Mouse (Mus musculus) kidney, embryonic 15.5 days (tissue): Measurements from ENCODE around the gene Smoc2. TPM values are rescaled to one million over a fixed set of nuclear protein-coding genes. Genes with fewer than 3 reads are reported as not detected.
A peak's percentile ranks its signal among the peaks of the same experiment; 100 is the strongest.

Experiments
- ATAC-seq: fragments of 200-750 bp; cut with Nextera tagmentation; replicated peaks from 2 replicates; pipeline ENCODE4 v1.8.0; 2017; ENCODE audit warnings: moderate TSS enrichment; ENCODE audit not compliant: low FRiP score
- H3K27ac ChIP-seq: fragments of 300-500 bp; sonication (generic); 2 replicates; pipeline ENCODE4 v1.5.1; 2015; ENCODE audit warnings: mild to moderate bottlenecking, inconsistent platforms
- H3K27me3 ChIP-seq: fragments of 300-500 bp; sonication (generic); 2 replicates; pipeline ENCODE4 v1.6.1; 2015; ENCODE audit warnings: inconsistent platforms
- H3K36me3 ChIP-seq: fragments of 300-500 bp; sonication (generic); 2 replicates; pipeline ENCODE4 v1.6.1; 2015; ENCODE audit warnings: inconsistent platforms
- H3K4me1 ChIP-seq: fragments of 300-500 bp; sonication (generic); 2 replicates; pipeline ENCODE4 v1.6.1; 2015; ENCODE audit warnings: inconsistent platforms
- H3K4me2 ChIP-seq: fragments of 300-500 bp; sonication (generic); 2 replicates; pipeline ENCODE4 v1.6.1; 2015; ENCODE audit warnings: moderate library complexity, mild to moderate bottlenecking, inconsistent platforms
- H3K4me3 ChIP-seq: fragments of 300-500 bp; sonication (generic); replicated peaks from 2 replicates; pipeline ENCODE4 v1.5.1; 2015; ENCODE audit warnings: mild to moderate bottlenecking, inconsistent platforms
- H3K9ac ChIP-seq: fragments of 300-500 bp; sonication (generic); 2 replicates; pipeline ENCODE4 v1.6.1; 2015; ENCODE audit warnings: mild to moderate bottlenecking, inconsistent platforms
- H3K9me3 ChIP-seq: fragments of 300-500 bp; sonication (generic); replicated peaks from 2 replicates; pipeline ENCODE4 v1.6.1; 2016; ENCODE audit warnings: inconsistent platforms
- WGBS: fragments of 180-500 bp; shearing (Covaris S2); methylation state at CpG from one replicate; pipeline ENCODE4 v1.1.7; 2015; ENCODE audit warnings: mixed read lengths; 5-methylcytosine and 5-hydroxymethylcytosine counted together
- polyA plus RNA-seq: library from polyadenylated mRNA; unstranded; fragments of >200 nt; fragmentation: Nextera tagmentation; extraction: Ambion mirVana; gene quantifications from 2 replicates; pipeline ENCODE4 v1.2.1, GENCODE M21; 2015

Smoc2 gene
- 73.9 and 89.7 TPM in 2 replicates for polyA plus RNA-seq

- no peaks in the 10 kb centered on the region for H3K36me3 ChIP-seq
- H3K9me3 ChIP-seq = no peaks in the 10 kb centered on the region
- H3K4me3 ChIP-seq = peak within 1 kb of the TSS; percentile 58
- no peak within 1 kb of the TSS for H3K27ac ChIP-seq
- H3K4me2 ChIP-seq = peak within 1 kb of the TSS; percentile 96
- H3K4me1 ChIP-seq = peaks cover 25% of the 10 kb centered on the region
- H3K27me3 ChIP-seq = peaks cover 95% of the 10 kb centered on the region
- WGBS = under 1% methylated on average over 55 of the region's 61 CpGs
- ATAC-seq = peak; percentile 88
- H3K9ac ChIP-seq = peak within 1 kb of the TSS; percentile 46
Measured at GRCm38 (mm10) chr17:14279177-14279965, at the start of gene Smoc2. TSS of gene Smoc2 (plus strand) at chr17:14279506.

- ATAC-seq = peak; percentile 70
- no peaks in the 10 kb centered on the region for H3K9me3 ChIP-seq
- peaks cover 19% of the 10 kb centered on the region for H3K4me1 ChIP-seq
- H3K36me3 ChIP-seq = no peaks in the 10 kb centered on the region
- H3K4me2 ChIP-seq = 0 out of 2 replicates have a peak overlapping the region, but pooled peaks have one; percentile 1
- H3K27me3 ChIP-seq = peaks cover 55% of the 10 kb centered on the region
- H3K27ac ChIP-seq = peak overlapping the region; percentile 51
- H3K4me3 ChIP-seq = no peak overlapping the region
- WGBS = 12% methylated on average over 13 of the region's 13 CpGs
- no peak overlapping the region for H3K9ac ChIP-seq
Measured at GRCm38 (mm10) chr17:14230698-14231430, 48.4 kb upstream of the Smoc2 start.

- ATAC-seq = peak; percentile 27
- peaks cover 63% of the 10 kb centered on the region for H3K27me3 ChIP-seq
- peak overlapping the region; percentile 68; the same call in 1 of the 2 replicates for H3K27ac ChIP-seq
- no peak overlapping the region for H3K4me3 ChIP-seq
- H3K4me1 ChIP-seq = peaks cover 16% of the 10 kb centered on the region
- H3K9me3 ChIP-seq = no peaks in the 10 kb centered on the region
- 54% methylated on average over 3 of the region's 3 CpGs for WGBS
- H3K36me3 ChIP-seq = no peaks in the 10 kb centered on the region
- no peak overlapping the region for H3K9ac ChIP-seq
- no peak overlapping the region for H3K4me2 ChIP-seq
Measured at GRCm38 (mm10) chr17:14232629-14233028, 46.7 kb upstream of the Smoc2 start.

- ATAC-seq = no peak
- H3K9me3 ChIP-seq = no peaks in the 10 kb centered on the region
- 52% methylated on average over 4 of the region's 4 CpGs for WGBS
- H3K4me3 ChIP-seq = no peak overlapping the region
- no peak overlapping the region for H3K27ac ChIP-seq
- H3K27me3 ChIP-seq = peaks cover 58% of the 10 kb centered on the region
- H3K9ac ChIP-seq = no peak overlapping the region
- H3K36me3 ChIP-seq = no peaks in the 10 kb centered on the region
- no peak overlapping the region for H3K4me2 ChIP-seq
- H3K4me1 ChIP-seq = peaks cover 13% of the 10 kb centered on the region
Measured at GRCm38 (mm10) chr17:14233658-14234057, 45.6 kb upstream of the Smoc2 start.

GRCm38 (mm10) chr17:14234774-14235389 is 44.4 kb upstream of the Smoc2 start:
- no peaks in the 10 kb centered on the region for H3K36me3 ChIP-seq
- H3K27ac ChIP-seq = no peak overlapping the region
- no peak for ATAC-seq

GRCm38 (mm10) chr17:14237134-14237533 is 42.2 kb upstream of the Smoc2 start:
- no peaks in the 10 kb centered on the region for H3K4me1 ChIP-seq
- no peak for ATAC-seq
- WGBS = 40% methylated on average over 6 of the region's 6 CpGs

More at GRCm38 (mm10) chr17:14234774-14235389, 44.4 kb upstream of the Smoc2 start:
- Histone ChIP-seq H3K4me1 (peaks cover 13% of the 10 kb centered on the region), H3K27me3 (peaks cover 62% of the 10 kb centered on the region), H3K4me2 (no peak overlapping the region), H3K9ac (no peak overlapping the region), H3K4me3 (no peak overlapping the region), H3K9me3 (no peaks in the 10 kb centered on the region)
- 44% methylated on average over 12 of the region's 12 CpGs for WGBS

GRCm38 (mm10) chr17:14239960-14240359 is 39.3 kb upstream of the Smoc2 start:
- no peak overlapping the region for H3K4me3 ChIP-seq
- H3K36me3 ChIP-seq = no peaks in the 10 kb centered on the region
- 68% methylated on average over 10 of the region's 10 CpGs for WGBS
- no peaks in the 10 kb centered on the region for H3K9me3 ChIP-seq
- H3K27ac ChIP-seq = no peak overlapping the region
- ATAC-seq = no peak
- no peak overlapping the region for H3K4me2 ChIP-seq
- H3K27me3 ChIP-seq = peaks cover 42% of the 10 kb centered on the region; the same call in 1 of the 2 replicates
- H3K4me1 ChIP-seq = no peaks in the 10 kb centered on the region
- no peak overlapping the region for H3K9ac ChIP-seq

More at GRCm38 (mm10) chr17:14237134-14237533, 42.2 kb upstream of the Smoc2 start:
- Histone ChIP-seq H3K9ac (no peak overlapping the region), H3K27me3 (peaks cover 68% of the 10 kb centered on the region), H3K4me3 (no peak overlapping the region), H3K27ac (no peak overlapping the region), H3K36me3 (no peaks in the 10 kb centered on the region), H3K4me2 (no peak overlapping the region), H3K9me3 (no peaks in the 10 kb centered on the region)

- H3K4me2 ChIP-seq = no peak overlapping the region
- no peak overlapping the region for H3K9ac ChIP-seq
- H3K27ac ChIP-seq = no peak overlapping the region
- no peaks in the 10 kb centered on the region for H3K36me3 ChIP-seq
- WGBS = 89% methylated on average over 8 of the region's 8 CpGs
- ATAC-seq = no peak
- no peaks in the 10 kb centered on the region for H3K4me1 ChIP-seq
- H3K9me3 ChIP-seq = no peaks in the 10 kb centered on the region
- H3K4me3 ChIP-seq = no peak overlapping the region
- H3K27me3 ChIP-seq = peaks cover 22% of the 10 kb centered on the region; the same call in 1 of the 2 replicates
Measured at GRCm38 (mm10) chr17:14242634-14243033, 36.7 kb upstream of the Smoc2 start.

- H3K27me3 ChIP-seq = peaks cover 16% of the 10 kb centered on the region; the same call in 1 of the 2 replicates
- no peak overlapping the region for H3K9ac ChIP-seq
- no peak for ATAC-seq
- H3K4me2 ChIP-seq = no peak overlapping the region
- WGBS = 64% methylated on average over 11 of the region's 11 CpGs
- H3K4me1 ChIP-seq = no peaks in the 10 kb centered on the region
- no peaks in the 10 kb centered on the region for H3K9me3 ChIP-seq
- no peaks in the 10 kb centered on the region for H3K36me3 ChIP-seq
- no peak overlapping the region for H3K27ac ChIP-seq
- no peak overlapping the region for H3K4me3 ChIP-seq
Measured at GRCm38 (mm10) chr17:14244195-14244965, 34.9 kb upstream of the Smoc2 start.

GRCm38 (mm10) chr17:14246266-14246665 is 33.0 kb upstream of the Smoc2 start:
- Histone ChIP-seq H3K9ac (no peak overlapping the region), H3K9me3 (no peaks in the 10 kb centered on the region)
- WGBS = 93% methylated on average over 2 of the region's 2 CpGs

GRCm38 (mm10) chr17:14247931-14248330 is 31.4 kb upstream of the Smoc2 start:
- Histone ChIP-seq H3K27ac (no peak overlapping the region), H3K4me3 (no peak overlapping the region), H3K36me3 (no peaks in the 10 kb centered on the region), H3K9ac (no peak overlapping the region), H3K27me3 (0 out of 2 replicates have a peak, but pooled peaks cover 4% of the 10 kb centered on the region), H3K4me1 (peaks cover 7% of the 10 kb centered on the region), H3K4me2 (no peak overlapping the region), H3K9me3 (no peaks in the 10 kb centered on the region)
- ATAC-seq = no peak
- 86% methylated on average over 8 of the region's 8 CpGs for WGBS

More at GRCm38 (mm10) chr17:14246266-14246665, 33.0 kb upstream of the Smoc2 start:
- no peak overlapping the region for H3K4me3 ChIP-seq
- no peaks in the 10 kb centered on the region for H3K36me3 ChIP-seq
- peaks cover 7% of the 10 kb centered on the region for H3K4me1 ChIP-seq
- no peak for ATAC-seq
- 0 out of 2 replicates have a peak, but pooled peaks cover 4% of the 10 kb centered on the region for H3K27me3 ChIP-seq
- H3K4me2 ChIP-seq = no peak overlapping the region
- H3K27ac ChIP-seq = no peak overlapping the region
